Mouse (Mus musculus) stomach, postnatal 0 days (tissue): ENCODE data around the gene AI837181.

Experiments
- CTCF ChIP-seq: IDR thresholded peaks from 2 replicates; pipeline ENCODE4 v1.5.1; 2016; ENCODE audit warnings: antibody characterized with exemption, low read depth, mild to moderate bottlenecking, moderate library complexity
- EP300 ChIP-seq: optimal IDR thresholded peaks from 2 replicates; pipeline ENCODE3; 2016; ENCODE audit warnings: antibody characterized with exemption

DNA sequence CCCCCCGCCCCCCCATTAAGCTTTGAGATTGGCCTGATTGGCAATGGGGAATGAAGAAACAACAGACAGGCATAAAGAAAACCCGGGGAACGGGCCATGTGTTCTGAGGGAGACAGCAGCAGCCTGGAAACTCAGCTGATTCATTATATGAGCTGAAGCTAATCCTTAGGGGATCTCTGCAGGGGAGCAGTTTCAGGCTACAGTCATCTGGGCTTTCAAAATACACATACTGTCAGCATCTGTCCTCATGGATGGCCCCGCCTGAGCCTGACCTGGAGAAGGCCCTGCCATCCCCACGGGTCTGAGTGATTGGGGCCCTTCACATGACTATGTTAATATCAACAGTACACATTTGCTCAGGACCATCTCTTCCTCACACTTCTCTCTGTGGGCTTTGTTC, 46.9 kb downstream of the AI837181 start:
- no peak for TF ChIP-seq CTCF
- no peak for TF ChIP-seq EP300
